Mouse (Mus musculus) stomach, embryonic 14.5 days (tissue): ENCODE measurements at regions not wholly inside any gene's neighbourhood (a gene's known extent, or its start where the extent isn't known, plus 50 kb on each side); places are given as distances from the start of the nearest gene placed in this dataset.

Experiments
- ATAC-seq: fragments of 200-750 bp; cut with Nextera tagmentation; 2 replicates; pipeline ENCODE4 v1.8.0; 2017; ENCODE audit warnings: low read depth, moderate TSS enrichment; ENCODE audit not compliant: insufficient number of reproducible peaks, insufficient read depth, low FRiP score
- H3K27ac ChIP-seq: fragments of 300-500 bp; sonication (generic); 2 replicates; pipeline ENCODE4 v1.5.1; 2014; ENCODE audit warnings: mild to moderate bottlenecking, low read length, moderate library complexity, mixed read lengths
- H3K27me3 ChIP-seq: fragments of 300-500 bp; sonication (generic); 2 replicates; pipeline ENCODE4 v1.6.1; 2014; ENCODE audit warnings: low read length, control low read depth, mixed read lengths; ENCODE audit not compliant: control insufficient read depth, insufficient read depth
- H3K36me3 ChIP-seq: fragments of 300-500 bp; sonication (generic); 2 replicates; pipeline ENCODE4 v1.6.1; 2014; ENCODE audit warnings: mild to moderate bottlenecking, control low read depth, low read length, moderate library complexity, mixed read lengths; ENCODE audit not compliant: control insufficient read depth, insufficient read depth
- H3K4me1 ChIP-seq: fragments of 300-500 bp; sonication (generic); 2 replicates; pipeline ENCODE4 v1.6.1; 2014; ENCODE audit warnings: low read length, control low read depth, mixed read lengths; ENCODE audit not compliant: control insufficient read depth, insufficient read depth
- H3K4me2 ChIP-seq: fragments of 300-500 bp; sonication (generic); replicated peaks from 2 replicates; pipeline ENCODE4 v1.6.1; 2014; ENCODE audit warnings: low read depth, low read length, control low read depth
- H3K4me3 ChIP-seq: fragments of 300-500 bp; sonication (generic); 2 replicates; pipeline ENCODE4 v1.5.1; 2014; ENCODE audit warnings: low read depth, low read length, control low read depth
- H3K9ac ChIP-seq: fragments of 300-500 bp; sonication (generic); replicated peaks from 2 replicates; pipeline ENCODE4 v1.6.1; 2014; ENCODE audit warnings: low read depth, mild to moderate bottlenecking, control low read depth, low read length, moderate library complexity, mixed read lengths
- H3K9me3 ChIP-seq: fragments of 300-500 bp; sonication (generic); 2 replicates; pipeline ENCODE4 v1.6.1; 2016; ENCODE audit warnings: low read depth, low read length, control low read depth; ENCODE audit not compliant: control insufficient read depth
- WGBS: fragments of 180-500 bp; shearing (Covaris S2); extraction: QIAGEN DNeasy Blood & Tissue Kit; methylation state at CpG from one replicate; pipeline ENCODE4 v1.1.7; 2014; 5-methylcytosine and 5-hydroxymethylcytosine counted together

DNA sequence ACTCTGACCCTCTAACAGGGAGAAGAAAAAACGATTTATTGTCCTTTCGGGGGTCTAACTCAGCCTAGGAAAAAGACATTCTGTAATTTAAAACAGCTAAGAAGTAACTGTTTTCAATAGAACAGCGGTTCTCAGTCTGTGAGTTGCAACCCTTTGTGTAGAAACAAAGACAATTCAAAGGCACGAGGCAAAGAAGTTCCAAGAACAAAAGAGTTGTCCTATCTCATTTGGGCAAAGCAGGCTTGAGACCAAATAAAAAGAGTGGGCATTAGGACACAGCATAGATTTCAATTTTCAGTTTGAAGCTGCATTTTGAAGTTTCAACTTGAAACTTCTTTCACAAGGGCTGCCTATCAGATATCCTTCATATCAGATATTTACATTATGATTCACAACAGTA lies 53.1 kb upstream of the Aldh1a3 start:
- H3K27ac ChIP-seq, result no peak overlapping the region
- ATAC-seq, result no peak
- H3K4me2 ChIP-seq, result no peak overlapping the region
- no peaks in the 10 kb centered on the region for H3K9me3 ChIP-seq
- whole genome bisulfite sequencing, result 65% methylated on average over 4 of the region's 4 CpGs
- no peaks in the 10 kb centered on the region for H3K4me1 ChIP-seq
- no peak overlapping the region for H3K4me3 ChIP-seq
- H3K36me3 ChIP-seq, result no peaks in the 10 kb centered on the region
- H3K27me3 ChIP-seq, result no peaks in the 10 kb centered on the region
- H3K9ac ChIP-seq, result no peak overlapping the region

DNA sequence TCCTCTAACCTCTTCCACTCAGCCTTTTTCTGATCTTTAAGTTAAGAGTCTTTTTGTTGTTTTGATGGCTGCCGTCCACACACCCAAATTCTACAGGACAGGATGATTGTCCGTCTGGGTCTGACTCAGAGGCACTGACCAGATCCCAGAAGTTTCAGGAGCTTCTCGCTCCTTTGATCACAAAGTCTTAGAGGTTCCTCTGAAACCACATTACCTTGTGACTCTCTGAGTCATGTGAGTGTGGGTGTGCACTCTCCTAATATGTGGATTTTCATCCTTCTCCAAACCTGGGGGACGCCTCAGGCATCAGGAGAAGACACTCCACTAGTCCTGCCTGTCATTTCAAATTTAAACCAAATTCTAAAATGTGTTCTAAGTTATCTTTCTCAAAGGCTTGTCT lies 52.0 kb upstream of the Aldh1a3 start:
- Histone ChIP-seq H3K4me1 (no peaks in the 10 kb centered on the region), H3K36me3 (no peaks in the 10 kb centered on the region), H3K4me3 (no peak overlapping the region), H3K9ac (no peak overlapping the region), H3K4me2 (no peak overlapping the region), H3K9me3 (no peaks in the 10 kb centered on the region), H3K27ac (no peak overlapping the region), H3K27me3 (no peaks in the 10 kb centered on the region)
- no peak for ATAC-seq
- 93% methylated on average over 4 of the region's 4 CpGs for WGBS

DNA sequence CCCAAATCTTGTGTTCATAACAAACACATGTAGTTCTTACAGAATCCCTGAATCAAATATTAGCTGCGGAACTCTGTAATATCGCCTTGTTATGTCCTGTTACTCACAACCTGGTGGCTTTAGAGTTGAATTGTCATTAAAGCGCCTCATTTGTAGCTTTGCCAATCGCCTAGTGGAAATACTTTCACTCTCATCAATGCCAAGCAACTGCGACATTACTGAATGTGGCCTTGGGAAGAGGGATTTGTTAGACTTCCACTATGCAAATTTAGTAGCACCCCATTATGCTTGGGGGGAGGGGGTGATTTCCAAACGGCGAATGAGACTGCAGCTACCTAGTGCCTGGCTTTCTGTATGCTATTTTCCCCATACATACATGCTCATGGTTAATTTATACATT lies 50.8 kb upstream of the Aldh1a3 start:
- no peak for ATAC-seq
- 84% methylated on average over 7 of the region's 7 CpGs for WGBS
- Histone ChIP-seq H3K36me3 (no peaks in the 10 kb centered on the region), H3K4me2 (no peak overlapping the region), H3K4me3 (no peak overlapping the region), H3K4me1 (no peaks in the 10 kb centered on the region), H3K9me3 (no peaks in the 10 kb centered on the region), H3K9ac (no peak overlapping the region), H3K27ac (no peak overlapping the region), H3K27me3 (no peaks in the 10 kb centered on the region)

- WGBS, result 57% methylated on average over 5 of the region's 5 CpGs
- no peaks in the 10 kb centered on the region for H3K9me3 ChIP-seq
- no peak for ATAC-seq
These were observed 50.2 kb upstream of the Aldh1a3 start for GRCm38 (mm10) chr7:66477475-66477874.

More at GRCm38 (mm10) chr7:66477475-66477874, 50.2 kb upstream of the Aldh1a3 start:
- H3K27me3 ChIP-seq, result no peaks in the 10 kb centered on the region
- H3K4me1 ChIP-seq, result no peaks in the 10 kb centered on the region
- no peak overlapping the region for H3K27ac ChIP-seq
- H3K4me3 ChIP-seq, result no peak overlapping the region
- no peaks in the 10 kb centered on the region for H3K36me3 ChIP-seq
- H3K4me2 ChIP-seq, result no peak overlapping the region
- no peak overlapping the region for H3K9ac ChIP-seq
